Mouse (Mus musculus) MEL (cell line): ENCODE measurements around the gene Adam10. TPM values are rescaled to one million over a fixed set of nuclear protein-coding genes. Genes with fewer than 3 reads are reported as not detected.
A peak's percentile ranks its signal among the peaks of the same experiment; 100 is the strongest.

Source experiments
- DNase-seq: peaks from one replicate; pipeline ENCODE4 v3.0.0; 2011; ENCODE audit warnings: low read depth, low spot score
- H3K27ac ChIP-seq: 2 replicates; pipeline ENCODE4 v1.5.1; 2012; ENCODE audit warnings: low read depth, mild to moderate bottlenecking, control low read depth, low read length, moderate library complexity; ENCODE audit not compliant: control insufficient read depth
- H3K27me3 ChIP-seq, 2 experiments: fragments of 150-350 bp in 1 of 2; sonication (generic) in 1 of 2; 2 replicates each; pipeline ENCODE4 v1.6.1; 2012; ENCODE audit warnings: low read length in 2 of 2, mild to moderate bottlenecking in 2 of 2, improper control_type of control experiment in 1 of 2, moderate library complexity in 1 of 2; ENCODE audit not compliant: insufficient read depth in 2 of 2, control insufficient read depth in 1 of 2
- H3K36me3 ChIP-seq, 2 experiments: 2 replicates each; pipeline ENCODE4 v1.6.1; 2012 to 2014; ENCODE audit warnings: low read length in 2 of 2, improper control_type of control experiment in 1 of 2, inconsistent platforms in 1 of 2, mild to moderate bottlenecking in 1 of 2; ENCODE audit not compliant: insufficient read depth in 2 of 2, control insufficient read depth in 1 of 2
- H3K4me1 ChIP-seq, 2 experiments: fragments of 150-350 bp in 1 of 2; sonication (generic) in 1 of 2; 2 replicates each; pipeline ENCODE4 v1.6.1; 2012; ENCODE audit warnings: low read length in 2 of 2, improper control_type of control experiment in 1 of 2, mild to moderate bottlenecking in 1 of 2; ENCODE audit not compliant: insufficient read depth in 2 of 2, control insufficient read depth in 1 of 2
- H3K4me3 ChIP-seq, 2 experiments: fragments of 150-350 bp in 1 of 2; sonication (generic) in 1 of 2; 2 replicates each; pipeline ENCODE4 v1.5.1; 2012; ENCODE audit warnings: low read depth in 2 of 2, low read length in 2 of 2, mild to moderate bottlenecking in 2 of 2, moderate library complexity in 2 of 2, control low read depth in 1 of 2, improper control_type of control experiment in 1 of 2; ENCODE audit not compliant: control insufficient read depth in 1 of 2, insufficient read depth in 1 of 2
- H3K79me2 ChIP-seq: 2 replicates; pipeline ENCODE4 v1.6.1; 2012; ENCODE audit warnings: mild to moderate bottlenecking, low read length, moderate library complexity; ENCODE audit not compliant: control insufficient read depth, poor library complexity, insufficient read depth
- H3K9ac ChIP-seq: 2 replicates; pipeline ENCODE4 v1.6.1; 2012; ENCODE audit warnings: low read depth, mild to moderate bottlenecking, control low read depth, low read length, moderate library complexity; ENCODE audit not compliant: control insufficient read depth, poor library complexity, severe bottlenecking
- H3K9me3 ChIP-seq: fragments of 150-350 bp; sonication (generic); replicated peaks from 2 replicates; pipeline ENCODE4 v1.6.1; 2012; ENCODE audit warnings: mild to moderate bottlenecking, low read length, improper control_type of control experiment, moderate library complexity; ENCODE audit not compliant: insufficient read depth
- CHD1 ChIP-seq: IDR thresholded peaks from 2 replicates; pipeline ENCODE4 v1.6.1; 2012; ENCODE audit warnings: low read depth, mild to moderate bottlenecking, inconsistent platforms, low read length, improper control_type of control experiment
- CHD2 ChIP-seq: IDR thresholded peaks from 2 replicates; pipeline ENCODE4 v1.6.1; 2011; ENCODE audit warnings: low read length, improper control_type of control experiment
- CTCF ChIP-seq, 3 experiments: IDR thresholded peaks in 2 of 3; conservative IDR thresholded peaks in 1 of 3; 2 replicates each; pipeline ENCODE4 v1.5.1; 2011 to 2012; ENCODE audit warnings: low read length in 3 of 3, low read depth in 2 of 3, mild to moderate bottlenecking in 2 of 3, improper control_type of control experiment in 1 of 3, inconsistent platforms in 1 of 3, mixed read lengths in 1 of 3, moderate library complexity in 1 of 3; ENCODE audit not compliant: control insufficient read depth in 1 of 3, insufficient read depth in 1 of 3, poor library complexity in 1 of 3, severe bottlenecking in 1 of 3
- E2F4 ChIP-seq: IDR thresholded peaks from 2 replicates; pipeline ENCODE4 v1.6.1; 2011; ENCODE audit warnings: low read depth, low read length, improper control_type of control experiment, borderline replicate concordance
- ELF1 ChIP-seq: IDR thresholded peaks from 2 replicates; pipeline ENCODE4 v1.6.1; 2014; ENCODE audit warnings: low read depth, mild to moderate bottlenecking, inconsistent platforms, low read length, improper control_type of control experiment, moderate library complexity
- EP300 ChIP-seq, 2 experiments: IDR thresholded peaks; 2 replicates each; pipeline ENCODE4 v1.6.1; 2011; ENCODE audit warnings: improper control_type of control experiment in 2 of 2, low read length in 2 of 2, low read depth in 1 of 2, mild to moderate bottlenecking in 1 of 2
- ETS1 ChIP-seq: IDR thresholded peaks from 2 replicates; pipeline ENCODE4 v1.6.1; 2012; ENCODE audit warnings: low read depth, mild to moderate bottlenecking, inconsistent platforms, low read length, improper control_type of control experiment, moderate library complexity
- GABPA ChIP-seq: IDR thresholded peaks from 2 replicates; pipeline ENCODE4 v1.6.1; 2012; ENCODE audit warnings: low read depth, mild to moderate bottlenecking, inconsistent platforms, low read length, improper control_type of control experiment, moderate library complexity
- GATA1 ChIP-seq: IDR thresholded peaks from 2 replicates; pipeline ENCODE4 v1.6.1; 2011; ENCODE audit warnings: low read depth, low read length, improper control_type of control experiment
- HCFC1 ChIP-seq: IDR thresholded peaks from 2 replicates; pipeline ENCODE4 v1.6.1; 2012; ENCODE audit warnings: low read depth, mild to moderate bottlenecking, inconsistent platforms, low read length, improper control_type of control experiment, moderate library complexity
- JUND ChIP-seq: IDR thresholded peaks from 2 replicates; pipeline ENCODE4 v1.6.1; 2011; ENCODE audit warnings: low read depth, mild to moderate bottlenecking, improper control_type of control experiment, low read length
- KAT2A ChIP-seq: conservative IDR thresholded peaks from 2 replicates; pipeline ENCODE4 v1.6.1; 2012; ENCODE audit warnings: low read depth, low read length, improper control_type of control experiment, inconsistent platforms
- MAFK ChIP-seq: IDR thresholded peaks from 2 replicates; pipeline ENCODE4 v1.6.1; 2011; ENCODE audit warnings: low read depth, mild to moderate bottlenecking, low read length, improper control_type of control experiment, borderline replicate concordance
- MAX ChIP-seq: IDR thresholded peaks from 2 replicates; pipeline ENCODE4 v1.6.1; 2011; ENCODE audit warnings: low read length, improper control_type of control experiment
- MEF2A ChIP-seq: IDR thresholded peaks from 2 replicates; pipeline ENCODE4 v1.6.1; 2014; ENCODE audit warnings: low read depth, mild to moderate bottlenecking, inconsistent platforms, low read length, improper control_type of control experiment; ENCODE audit not compliant: poor library complexity, insufficient replicate concordance, severe bottlenecking; ENCODE audit errors: extremely low read depth
- MXI1 ChIP-seq: IDR thresholded peaks from 2 replicates; pipeline ENCODE4 v1.6.1; 2011; ENCODE audit warnings: mild to moderate bottlenecking, low read depth, low read length, improper control_type of control experiment
- MYB ChIP-seq: IDR thresholded peaks from 2 replicates; pipeline ENCODE4 v1.6.1; 2011; ENCODE audit warnings: mild to moderate bottlenecking, low read depth, low read length, improper control_type of control experiment
- MYC ChIP-seq: IDR thresholded peaks from 2 replicates; pipeline ENCODE4 v1.6.1; 2011; ENCODE audit warnings: low read depth, mild to moderate bottlenecking, low read length, improper control_type of control experiment, moderate library complexity
- NELFE ChIP-seq: IDR thresholded peaks from 2 replicates; pipeline ENCODE4 v1.6.1; 2011; ENCODE audit warnings: low read depth, low read length, improper control_type of control experiment
- NRF1 ChIP-seq: IDR thresholded peaks from 2 replicates; pipeline ENCODE4 v1.6.1; 2014; ENCODE audit warnings: low read depth, mild to moderate bottlenecking, inconsistent platforms, low read length, improper control_type of control experiment, moderate library complexity; ENCODE audit not compliant: poor library complexity, insufficient read depth, severe bottlenecking
- POLR2A ChIP-seq, 2 experiments: IDR thresholded peaks; 2 replicates each; pipeline ENCODE4 v1.6.1; 2011 to 2012; ENCODE audit warnings: low read length in 2 of 2, mild to moderate bottlenecking in 2 of 2, control low read depth in 1 of 2, improper control_type of control experiment in 1 of 2, low read depth in 1 of 2, moderate library complexity in 1 of 2; ENCODE audit not compliant: control insufficient read depth in 1 of 2, insufficient read depth in 1 of 2, poor library complexity in 1 of 2
- POLR2AphosphoS2 ChIP-seq: IDR thresholded peaks from 2 replicates; pipeline ENCODE4 v1.6.1; 2011; ENCODE audit warnings: low read length, improper control_type of control experiment
- RAD21 ChIP-seq: IDR thresholded peaks from 2 replicates; pipeline ENCODE4 v1.6.1; 2011; ENCODE audit warnings: mild to moderate bottlenecking, low read depth, low read length, improper control_type of control experiment
- RCOR1 ChIP-seq: IDR thresholded peaks from 2 replicates; pipeline ENCODE4 v1.6.1; 2012; ENCODE audit warnings: low read depth, mild to moderate bottlenecking, inconsistent platforms, low read length, improper control_type of control experiment
- SIN3A ChIP-seq: IDR thresholded peaks from 2 replicates; pipeline ENCODE4 v1.6.1; 2012; ENCODE audit warnings: low read length, improper control_type of control experiment, inconsistent platforms
- SMC3 ChIP-seq: IDR thresholded peaks from 2 replicates; pipeline ENCODE4 v1.6.1; 2011; ENCODE audit warnings: low read depth, low read length, improper control_type of control experiment
- TAL1 ChIP-seq: IDR thresholded peaks from 2 replicates; pipeline ENCODE4 v1.6.1; 2012; ENCODE audit warnings: mild to moderate bottlenecking, inconsistent platforms, low read length, moderate library complexity, mixed read lengths
- TBP ChIP-seq: IDR thresholded peaks from 2 replicates; pipeline ENCODE4 v1.8.0; 2011; ENCODE audit warnings: low read depth, low read length, improper control_type of control experiment
- TCF12 ChIP-seq: IDR thresholded peaks from 2 replicates; pipeline ENCODE4 v1.6.1; 2014; ENCODE audit warnings: low read depth, mild to moderate bottlenecking, inconsistent platforms, low read length, improper control_type of control experiment, moderate library complexity
- UBTF ChIP-seq: IDR thresholded peaks from 2 replicates; pipeline ENCODE4 v1.6.1; 2012; ENCODE audit warnings: low read depth, mild to moderate bottlenecking, inconsistent platforms, low read length, improper control_type of control experiment, moderate library complexity, borderline replicate concordance; ENCODE audit not compliant: insufficient read depth
- USF2 ChIP-seq, 2 experiments: IDR thresholded peaks; 2 replicates each; pipeline ENCODE4 v1.6.1; 2011 to 2012; ENCODE audit warnings: improper control_type of control experiment in 2 of 2, low read length in 2 of 2, borderline replicate concordance in 1 of 2, inconsistent platforms in 1 of 2, low read depth in 1 of 2, mild to moderate bottlenecking in 1 of 2; ENCODE audit not compliant: insufficient read depth in 1 of 2
- ZKSCAN1 ChIP-seq: IDR thresholded peaks from 2 replicates; pipeline ENCODE4 v1.6.1; 2012; ENCODE audit warnings: low read depth, mild to moderate bottlenecking, inconsistent platforms, low read length, improper control_type of control experiment, moderate library complexity
- ZMIZ1 ChIP-seq: IDR thresholded peaks from 2 replicates; pipeline ENCODE4 v1.6.1; 2012; ENCODE audit warnings: low read depth, mild to moderate bottlenecking, inconsistent platforms, low read length, improper control_type of control experiment, moderate library complexity
- polyA plus RNA-seq, 2 experiments: library from polyadenylated mRNA; stranded (reverse) in 1 of 2; unstranded in 1 of 2; fragments of >175 nt in 1 of 2; fragments of >200 nt in 1 of 2; gene quantifications; 2 replicates each; pipeline versions ENCODE4 v1.2.1 to v1.2.4; 2012; ENCODE audit warnings: low replicate concordance in 2 of 2, low read depth in 1 of 2; ENCODE audit not compliant: insufficient read length in 2 of 2, insufficient read depth in 1 of 2, missing spikeins in 1 of 2
- total RNA-seq: library from RNA; depleted of rRNA; stranded (reverse); fragments of 300-350 nt; gene quantifications from 2 replicates; pipeline ENCODE4 v1.2.3, GENCODE M21; 2012

The Adam10 gene
- total and polyA plus RNA-seq, 3 experiments = 20.3 to 127 (median 52.0) TPM

DNA sequence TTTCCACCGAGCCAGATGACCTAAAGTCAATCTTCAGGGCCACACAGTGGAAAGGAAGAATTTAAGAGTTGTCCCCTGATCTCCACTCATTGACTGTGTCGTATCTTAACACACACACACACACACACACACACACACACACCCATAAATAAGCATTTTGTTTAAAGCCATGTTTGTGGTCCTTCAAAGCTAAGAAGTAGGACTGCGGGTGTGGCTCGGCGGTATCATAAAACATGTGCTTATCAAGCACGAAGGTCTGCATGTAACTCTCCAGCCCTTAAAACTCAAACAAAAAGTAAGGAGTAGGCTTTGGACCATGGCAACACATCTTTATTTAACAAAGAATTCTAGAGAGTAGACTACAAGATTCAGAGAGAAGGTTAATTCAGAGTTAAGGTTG is 8.4 kb upstream of the Adam10 start:
- Histone ChIP-seq H3K27me3 (no peaks in the 10 kb centered on the region), H3K9ac (no peak overlapping the region), H3K79me2 (no peaks in the 10 kb centered on the region), H3K36me3 (peaks cover 0 to 26% of the 10 kb centered on the region in 2 experiments; a peak in 2 of 4 replicates), H3K27ac (peak overlapping the region; percentile 41), H3K4me1 (peaks cover 12 to 28% of the 10 kb centered on the region in 2 experiments), H3K9me3 (no peaks in the 10 kb centered on the region), H3K4me3 (no peak overlapping the region)
- TF ChIP-seq E2F4 = no peak
- peak; percentile 64 for TF ChIP-seq SIN3A
- TF ChIP-seq TAL1 = peak; percentile 25; the same call in 1 of the 2 replicates
- no peak for TF ChIP-seq HCFC1
- TF ChIP-seq KAT2A = no peak
- TF ChIP-seq ZMIZ1 = no peak
- TF ChIP-seq CTCF (IDR thresholded peaks at IDR 0.05 in 2 of 3, conservative IDR thresholded peaks at IDR 0.05 in 1 of 3; ENCODE audit: control insufficient read depth in 1 of 3, insufficient read depth in 1 of 3, low read depth in 2 of 3, low read length in 3 of 3, poor library complexity in 1 of 3, severe bottlenecking in 1 of 3) = no peak
- no peak for TF ChIP-seq SMC3
- TF ChIP-seq MYC = 0 out of 2 replicates have a peak, but pooled peaks have one; percentile 40
- peak; percentile 90 for TF ChIP-seq MXI1
- TF ChIP-seq RCOR1 = no peak
- TF ChIP-seq RAD21 = no peak
- TF ChIP-seq MYB = no peak
- TF ChIP-seq ETS1 = peak; percentile 67
- TF ChIP-seq MAX = peak; percentile 94
- TF ChIP-seq POLR2AphosphoS2 = no peak
- TF ChIP-seq NELFE = no peak
- TF ChIP-seq GABPA = no peak
- TF ChIP-seq CHD1 = no peak
- peak; percentile 60 for TF ChIP-seq TCF12
- no peak for TF ChIP-seq ZKSCAN1
- TF ChIP-seq UBTF = no peak
- no peak for TF ChIP-seq MAFK
- no peak for TF ChIP-seq USF2 (IDR thresholded peaks at IDR 0.05; ENCODE audit: borderline replicate concordance in 1 of 2, insufficient read depth in 1 of 2, low read depth in 1 of 2, low read length in 2 of 2)
- no peak for TF ChIP-seq ELF1
- peak; percentile 57 to 58 for TF ChIP-seq EP300 (IDR thresholded peaks at IDR 0.05; ENCODE audit: low read depth in 1 of 2, low read length in 2 of 2)
- no peak for TF ChIP-seq NRF1
- TF ChIP-seq POLR2A (IDR thresholded peaks at IDR 0.05; ENCODE audit: control insufficient read depth in 1 of 2, insufficient read depth in 1 of 2, low read depth in 1 of 2, low read length in 2 of 2, poor library complexity in 1 of 2) = no peak
- no peak for TF ChIP-seq TBP
- TF ChIP-seq JUND = no peak
- TF ChIP-seq CHD2 = no peak
- TF ChIP-seq MEF2A = no peak
- peak; percentile 57 for TF ChIP-seq GATA1
- DNase-seq = peak; percentile 74
